Mouse (Mus musculus) monocyte, adult 2 months (primary cell): ENCODE results near the gene Sgpl1.

ENCODE experiments used
- DNase-seq, 2 experiments: peaks; one replicate each; pipeline ENCODE4 v3.0.0; 2022; ENCODE audit warnings: low spot score in 2 of 2, low read depth in 1 of 2

The Sgpl1 gene

DNA sequence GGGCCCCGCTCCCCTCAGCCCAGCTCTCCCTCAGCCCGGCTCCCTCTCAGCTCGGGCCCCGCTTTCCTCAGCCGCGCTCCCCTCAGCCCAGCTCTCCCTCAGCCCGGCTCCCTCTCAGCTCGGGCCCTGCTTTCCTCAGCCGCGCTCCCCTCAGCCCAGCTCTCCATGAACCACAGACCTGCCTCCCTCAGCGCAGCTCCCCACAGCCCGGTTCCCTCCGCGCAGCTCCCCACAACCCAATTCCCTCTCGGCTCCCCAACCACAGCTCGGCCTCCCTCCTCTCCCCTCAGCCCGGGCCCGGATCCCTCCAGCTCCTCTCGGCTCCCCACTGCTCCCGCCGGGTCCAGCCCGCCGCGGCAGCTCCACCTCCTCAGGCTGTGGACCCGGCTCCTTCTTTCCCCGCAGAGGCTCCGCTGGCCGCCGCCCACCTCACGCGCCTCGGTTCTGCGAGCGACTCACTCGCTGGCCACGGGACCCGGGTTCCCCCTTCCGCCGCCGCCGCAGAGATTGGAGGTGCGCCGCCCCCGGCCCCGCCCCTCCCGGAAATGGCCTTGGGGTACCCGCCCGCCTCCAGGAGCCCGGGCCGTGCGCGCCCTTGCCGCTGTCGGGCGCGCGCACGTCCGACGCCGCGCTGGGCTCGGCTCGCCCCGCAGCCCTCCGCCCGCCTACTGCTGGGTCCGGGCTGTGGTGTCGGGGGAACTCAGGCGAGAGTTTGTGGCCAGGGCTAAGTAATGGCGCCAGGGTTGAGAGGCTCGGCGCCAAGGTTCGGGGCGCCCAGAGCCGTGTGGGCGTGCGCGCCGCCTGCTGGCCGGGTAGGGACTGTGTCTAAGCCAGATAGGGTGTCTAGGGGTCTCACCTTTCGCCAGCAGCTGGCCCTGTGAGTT, at the start of gene Sgpl1:
Sgpl1 (minus strand) TSS at position 547 of the 884 bp plus-strand sequence.
- peak; percentile 76 to 90 for DNase-seq

DNA sequence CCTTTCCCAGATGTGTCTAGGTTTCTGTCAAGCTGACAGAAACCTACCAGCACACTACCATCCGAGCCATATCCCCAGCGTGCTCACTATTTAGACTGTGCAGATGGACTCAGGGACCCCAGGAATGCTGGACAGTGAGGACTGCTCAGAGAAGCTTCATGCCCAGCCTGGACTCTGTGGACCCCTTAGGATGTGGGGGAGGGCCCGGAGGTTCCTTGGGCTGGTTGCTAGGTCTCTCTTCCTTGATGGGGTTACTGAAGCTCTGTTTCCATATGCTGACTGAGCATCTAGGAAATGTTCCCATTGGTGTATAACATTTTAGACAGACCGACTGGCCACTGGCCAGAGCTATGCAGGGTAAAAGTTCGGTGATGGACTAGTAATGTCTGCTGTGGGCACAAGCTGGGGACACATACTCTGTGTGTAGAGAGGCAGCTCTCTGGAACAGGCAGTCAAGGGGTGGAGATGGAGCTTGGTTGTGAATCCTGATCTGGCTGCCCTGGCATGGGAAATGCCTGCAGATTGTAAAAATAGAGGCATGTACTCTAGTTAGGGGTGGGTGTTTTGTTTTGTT, 48.3 kb upstream of the Sgpl1 start:
- DNase-seq, result no peak

- no peak for DNase-seq
These were observed 47.7 kb upstream of the Sgpl1 start for GRCm38 (mm10) chr10:61195216-61195615.

GRCm38 (mm10) chr10:61194611-61195010, 47.1 kb upstream of the Sgpl1 start:
- DNase-seq, result no peak

- no peak for DNase-seq
These were observed 40.5 kb upstream of the Sgpl1 start for GRCm38 (mm10) chr10:61188010-61188409.

GRCm38 (mm10) chr10:61187001-61187400, 39.5 kb upstream of the Sgpl1 start:
- no peak for DNase-seq

- DNase-seq, result no peak
These were observed 32.4 kb upstream of the Sgpl1 start for GRCm38 (mm10) chr10:61179927-61180326.

- no peak for DNase-seq
These were observed 31.2 kb upstream of the Sgpl1 start for GRCm38 (mm10) chr10:61178687-61179086.

GRCm38 (mm10) chr10:61177751-61178150, 30.2 kb upstream of the Sgpl1 start:
- DNase-seq, result no peak

GRCm38 (mm10) chr10:61176221-61176790, 28.8 kb upstream of the Sgpl1 start:
- no peak for DNase-seq

- DNase-seq, result peak in 1 of 2 experiments; percentile 18
These were observed 28.1 kb upstream of the Sgpl1 start for GRCm38 (mm10) chr10:61175442-61176204.

GRCm38 (mm10) chr10:61174711-61175441, 27.4 kb upstream of the Sgpl1 start:
- no peak for DNase-seq

- DNase-seq, result no peak
These were observed 25.0 kb upstream of the Sgpl1 start for GRCm38 (mm10) chr10:61172496-61172895.

- no peak for DNase-seq
These were observed 24.2 kb upstream of the Sgpl1 start, which contains the start of gene Tbata for GRCm38 (mm10) chr10:61171654-61172053. Gene Tbata, plus strand, starts transcription at chr10:61171954.

DNA sequence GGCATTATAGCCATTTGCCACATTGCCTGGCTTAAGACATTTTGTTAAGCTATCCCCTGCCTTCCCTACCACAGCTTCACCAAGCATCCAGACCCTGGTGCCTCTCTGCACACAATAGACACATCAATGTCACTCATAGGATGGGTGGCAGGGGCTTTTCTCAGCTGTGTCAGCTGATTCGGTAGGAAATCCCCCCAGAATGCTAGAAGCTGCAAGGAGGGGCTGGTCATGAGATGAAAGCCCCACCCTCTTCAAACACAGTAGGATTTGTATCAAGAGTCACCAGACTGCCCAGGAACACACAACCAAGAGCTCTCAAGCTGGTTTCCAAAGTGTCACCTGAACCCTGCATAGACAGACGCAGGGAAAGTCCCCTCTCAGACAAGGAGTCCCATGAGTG, 20.9 kb upstream of the Sgpl1 start:
- no peak for DNase-seq

DNA sequence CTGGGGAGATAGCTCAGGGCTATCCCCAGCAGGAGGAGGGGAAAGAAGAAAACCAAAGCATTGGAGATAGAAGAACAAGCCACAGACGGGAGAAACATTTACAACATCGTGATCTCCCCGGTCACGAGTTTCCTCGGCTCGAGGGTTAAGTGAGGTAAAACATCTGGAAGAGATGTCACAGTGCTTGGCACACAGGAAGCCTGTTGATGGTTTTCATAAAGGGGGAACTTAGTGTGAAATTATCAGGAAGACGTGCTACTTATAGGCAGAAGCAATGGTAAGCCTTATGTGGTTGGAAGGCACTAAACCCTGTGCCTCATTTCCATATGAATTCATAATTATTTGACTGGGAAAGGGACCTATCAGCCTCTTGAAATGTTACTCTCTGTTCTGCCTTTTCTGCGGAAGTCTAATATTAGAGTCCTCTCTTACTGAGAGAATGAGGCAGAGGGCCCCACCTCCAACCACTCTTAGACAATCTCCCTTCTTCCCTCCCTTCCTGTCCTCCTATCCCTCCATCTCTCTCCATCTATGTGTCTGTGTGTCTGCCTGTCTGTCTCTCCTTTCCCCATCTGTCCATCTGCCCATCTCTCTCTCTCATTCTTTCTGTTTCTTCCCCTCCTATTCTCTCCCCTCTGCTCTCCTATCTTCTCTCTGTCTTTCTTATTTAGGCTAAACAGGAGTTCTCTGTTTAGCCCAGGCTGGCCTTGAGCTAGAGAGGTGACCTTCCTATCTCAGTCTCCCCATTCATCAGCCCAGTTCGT, 20.0 kb upstream of the Sgpl1 start:
- no peak for DNase-seq

DNA sequence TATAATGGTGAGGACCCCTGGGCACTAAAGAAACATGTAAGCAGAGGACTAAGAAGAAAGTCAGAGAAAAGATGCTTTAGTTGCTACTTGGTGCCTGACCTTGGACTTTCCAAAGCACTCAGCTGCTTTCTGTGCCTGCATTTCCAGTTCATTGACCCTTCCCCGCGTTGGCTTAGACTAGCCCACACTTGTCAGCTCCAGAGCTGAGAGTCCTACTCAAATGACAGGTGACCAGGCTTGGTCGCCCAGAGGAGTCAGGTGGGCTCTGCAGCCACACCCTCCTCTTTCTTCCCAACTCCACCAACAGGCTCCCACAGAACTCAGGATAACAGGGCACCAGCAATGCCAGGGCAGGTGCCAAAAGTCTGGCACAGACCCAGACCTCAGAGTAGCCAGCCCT, 14.9 kb upstream of the Sgpl1 start:
- no peak for DNase-seq

DNA sequence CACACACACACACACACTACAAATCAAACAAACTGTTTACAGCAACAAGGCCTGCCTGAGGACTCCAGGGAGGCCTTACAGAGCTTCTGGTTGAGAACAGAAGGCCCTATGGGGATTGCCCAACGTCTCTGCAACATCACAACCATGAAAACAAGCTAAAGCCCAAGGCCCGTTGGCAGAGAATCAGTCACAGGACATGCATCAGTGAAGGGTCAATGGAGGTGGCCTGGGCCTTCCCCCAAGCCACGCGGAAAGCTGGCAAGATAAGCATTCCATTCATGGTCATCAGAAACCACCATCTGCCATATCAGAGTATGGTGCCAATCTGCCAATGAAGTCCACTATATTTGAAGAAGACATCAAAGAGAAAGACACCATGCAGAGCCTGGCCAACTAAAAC, 13.2 kb upstream of the Sgpl1 start:
- no peak for DNase-seq

DNA sequence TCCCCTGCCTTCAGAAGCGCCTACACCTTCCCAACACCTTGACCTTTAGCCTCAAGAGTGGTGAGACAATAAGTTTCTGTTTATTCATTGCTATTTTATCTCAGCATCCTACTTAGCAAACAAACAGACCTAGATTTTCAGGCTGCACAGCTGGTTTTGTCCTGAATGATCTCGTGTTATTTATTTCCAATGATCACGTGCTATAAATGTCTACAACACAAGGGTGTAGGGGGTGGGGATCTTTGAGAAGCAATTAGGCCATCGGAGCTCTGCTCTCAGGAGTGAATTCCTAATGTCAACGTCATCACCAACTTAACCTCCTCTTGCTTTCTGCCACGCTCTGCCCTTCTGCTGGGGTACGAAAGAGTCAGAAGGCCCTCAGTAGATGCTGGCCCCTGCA, 12.6 kb upstream of the Sgpl1 start:
- no peak for DNase-seq

GRCm38 (mm10) chr10:61158594-61158993, 11.1 kb upstream of the Sgpl1 start:
- no peak for DNase-seq
